Mouse (Mus musculus) ES-Bruce4 (cell line): Measurements from ENCODE around the gene Notch1. TPM values are rescaled to one million over a fixed set of nuclear protein-coding genes. Genes with fewer than 3 reads are reported as not detected.

Experiments used
- H3K27ac ChIP-seq: 2 replicates; pipeline ENCODE4 v1.5.1; 2012; ENCODE audit warnings: low read length, inconsistent platforms; ENCODE audit not compliant: insufficient read depth
- H3K27me3 ChIP-seq: 2 replicates; pipeline ENCODE4 v1.6.1; 2012; ENCODE audit warnings: mild to moderate bottlenecking, low read length, inconsistent platforms; ENCODE audit not compliant: control insufficient read depth, poor library complexity, insufficient read depth, severe bottlenecking
- H3K36me3 ChIP-seq: 2 replicates; pipeline ENCODE4 v1.6.1; 2012; ENCODE audit warnings: inconsistent platforms, mild to moderate bottlenecking, low read length, moderate library complexity; ENCODE audit not compliant: control insufficient read depth, poor library complexity, insufficient read depth, severe bottlenecking
- H3K4me1 ChIP-seq: one replicate; pipeline ENCODE4 v1.8.1; 2011; ENCODE audit warnings: low read length; ENCODE audit not compliant: control insufficient read depth, insufficient read depth
- H3K4me3 ChIP-seq: 2 replicates; pipeline ENCODE4 v1.5.1; 2011; ENCODE audit warnings: low read depth, mild to moderate bottlenecking, low read length
- H3K9ac ChIP-seq: 2 replicates; pipeline ENCODE4 v1.6.1; 2012; ENCODE audit warnings: low read depth, mild to moderate bottlenecking, inconsistent platforms; ENCODE audit not compliant: poor library complexity, severe bottlenecking
- H3K9me3 ChIP-seq: replicated peaks from 2 replicates; pipeline ENCODE4 v1.6.1; 2012; ENCODE audit warnings: mild to moderate bottlenecking, low read length, inconsistent platforms; ENCODE audit not compliant: control insufficient read depth, poor library complexity, insufficient read depth, severe bottlenecking
- CTCF ChIP-seq: IDR thresholded peaks from one replicate; pipeline ENCODE4 v1.8.1; 2011; ENCODE audit warnings: low read depth, low read length
- EP300 ChIP-seq: IDR thresholded peaks from 2 replicates; pipeline ENCODE4 v1.6.1; 2011; ENCODE audit warnings: low read depth, low read length; ENCODE audit not compliant: insufficient read depth
- POLR2A ChIP-seq: IDR thresholded peaks from one replicate; pipeline ENCODE4 v1.8.1; 2011; ENCODE audit warnings: low read length; ENCODE audit not compliant: insufficient read depth
- polyA plus RNA-seq: library from polyadenylated mRNA; stranded (reverse); fragments of >200 nt; gene quantifications from 2 replicates; pipeline ENCODE4 v1.2.4, GENCODE M21; 2011; ENCODE audit warnings: low read depth; ENCODE audit not compliant: missing spikeins, insufficient read depth, insufficient read length

The Notch1 gene
- polyA plus RNA-seq, 1 experiment: 31.9 TPM

DNA sequence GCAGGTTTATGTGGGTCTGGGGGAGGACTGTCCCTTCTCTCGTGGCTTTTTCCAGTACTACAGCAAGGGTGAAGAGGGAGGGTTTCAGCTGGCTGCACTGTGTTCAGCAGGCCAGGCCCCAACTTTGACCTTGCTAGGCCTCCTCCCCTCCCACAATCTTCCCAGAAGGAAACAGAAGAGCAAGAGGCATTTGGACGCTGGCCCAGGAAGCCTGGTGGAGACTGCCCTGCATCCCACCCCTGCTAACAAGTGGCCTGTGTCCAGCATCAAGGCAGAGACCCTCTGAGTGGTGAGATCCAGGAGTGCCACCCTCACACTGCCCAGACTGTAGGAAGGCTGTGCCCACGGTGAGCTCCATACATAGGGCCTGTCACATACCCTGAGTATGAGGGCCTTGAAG lies 27.8 kb upstream of the Notch1 start:
- H3K27ac ChIP-seq: no peak overlapping the region
- no peak overlapping the region for H3K4me3 ChIP-seq
- no peaks in the 10 kb centered on the region for H3K36me3 ChIP-seq
- no peak for TF ChIP-seq POLR2A
- TF ChIP-seq EP300: no peak
- no peak for TF ChIP-seq CTCF
- H3K27me3 ChIP-seq: no peaks in the 10 kb centered on the region
- H3K9ac ChIP-seq: no peak overlapping the region
- no peaks in the 10 kb centered on the region for H3K4me1 ChIP-seq
- no peaks in the 10 kb centered on the region for H3K9me3 ChIP-seq

DNA sequence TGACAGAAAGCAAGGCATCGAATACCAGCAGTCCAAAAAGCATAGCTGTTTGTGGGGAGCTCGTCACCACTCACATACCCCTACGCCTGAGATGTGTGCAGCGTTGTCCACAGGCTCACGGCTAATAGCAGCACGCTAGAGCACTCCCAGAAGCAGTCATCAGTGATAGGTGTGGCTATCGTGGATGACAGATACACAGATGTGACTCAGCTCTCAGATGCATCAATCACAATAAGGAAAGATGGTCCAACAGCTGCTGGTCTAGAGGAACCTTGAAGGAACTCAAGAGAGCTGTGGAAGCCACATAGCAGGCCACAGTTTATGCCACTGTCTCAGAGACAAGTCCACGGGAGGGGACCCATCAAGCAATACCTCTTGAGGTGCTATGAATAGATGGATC lies 27.3 kb upstream of the Notch1 start:
- Histone ChIP-seq H3K9ac (no peak overlapping the region), H3K4me3 (no peak overlapping the region), H3K9me3 (no peaks in the 10 kb centered on the region), H3K36me3 (no peaks in the 10 kb centered on the region), H3K27ac (no peak overlapping the region), H3K4me1 (no peaks in the 10 kb centered on the region), H3K27me3 (no peaks in the 10 kb centered on the region)
- TF ChIP-seq POLR2A: no peak
- no peak for TF ChIP-seq CTCF
- TF ChIP-seq EP300: no peak

DNA sequence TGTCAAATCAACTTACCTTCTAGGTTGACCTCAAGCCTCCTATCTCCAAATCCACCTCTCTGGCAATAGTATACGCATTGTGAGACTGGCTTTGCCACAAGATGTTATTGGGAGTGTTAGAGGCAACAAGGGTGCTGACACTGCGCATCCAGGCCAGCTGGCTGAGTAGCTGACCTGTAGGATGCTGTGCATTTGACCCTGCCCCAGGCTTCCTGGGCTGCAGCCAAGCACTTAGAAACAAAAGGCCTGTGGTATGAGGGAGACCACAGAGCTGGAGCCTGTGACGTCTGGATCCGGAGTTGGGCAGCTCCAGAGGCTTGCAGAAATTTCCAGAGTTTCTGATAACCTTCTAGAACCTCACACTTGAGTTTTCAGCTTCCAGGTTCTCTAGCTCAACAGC lies 26.7 kb upstream of the Notch1 start:
- Histone ChIP-seq H3K9ac (no peak overlapping the region), H3K4me3 (no peak overlapping the region), H3K36me3 (no peaks in the 10 kb centered on the region), H3K9me3 (no peaks in the 10 kb centered on the region), H3K27ac (no peak overlapping the region), H3K4me1 (no peaks in the 10 kb centered on the region), H3K27me3 (no peaks in the 10 kb centered on the region)
- TF ChIP-seq EP300: no peak
- no peak for TF ChIP-seq CTCF
- TF ChIP-seq POLR2A: no peak

DNA sequence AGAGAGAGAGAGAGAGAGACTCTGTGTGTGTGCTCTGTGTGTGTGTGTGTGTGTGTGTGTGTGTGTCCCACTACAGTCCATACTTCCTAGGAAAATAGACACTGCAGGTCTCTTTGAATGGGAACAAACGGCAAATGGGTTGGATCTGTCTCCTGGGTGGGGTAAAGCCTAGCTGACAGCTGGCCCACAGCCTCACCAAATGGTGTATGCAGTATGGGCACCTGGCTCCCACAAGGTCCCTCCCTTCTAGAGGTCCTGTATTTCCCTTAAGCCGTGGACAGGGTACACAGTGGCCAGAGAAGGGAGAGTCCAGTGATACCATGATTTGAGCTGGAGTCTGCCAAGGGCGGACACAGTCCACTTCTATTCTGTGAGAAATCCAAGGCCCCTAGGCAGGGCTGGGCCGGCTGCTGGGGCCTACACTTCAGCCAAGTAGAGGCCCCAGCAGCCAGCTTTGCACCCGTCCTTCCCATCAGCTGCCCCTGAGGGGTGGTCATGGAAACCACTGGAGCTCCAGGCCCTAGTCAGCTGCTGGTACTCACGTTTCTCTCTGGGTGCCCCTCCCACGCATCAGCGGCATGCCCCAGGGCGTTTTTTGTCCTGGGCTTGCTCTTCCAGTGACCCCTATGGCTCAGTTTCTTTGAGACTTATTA lies 24.9 kb upstream of the Notch1 start:
- Histone ChIP-seq H3K27ac (no peak overlapping the region), H3K36me3 (no peaks in the 10 kb centered on the region), H3K27me3 (no peaks in the 10 kb centered on the region), H3K9me3 (no peaks in the 10 kb centered on the region), H3K9ac (no peak overlapping the region), H3K4me3 (no peak overlapping the region), H3K4me1 (no peaks in the 10 kb centered on the region)
- TF ChIP-seq CTCF (no peak), EP300 (0 out of 2 replicates have a peak, but pooled peaks have one; percentile 24)

DNA sequence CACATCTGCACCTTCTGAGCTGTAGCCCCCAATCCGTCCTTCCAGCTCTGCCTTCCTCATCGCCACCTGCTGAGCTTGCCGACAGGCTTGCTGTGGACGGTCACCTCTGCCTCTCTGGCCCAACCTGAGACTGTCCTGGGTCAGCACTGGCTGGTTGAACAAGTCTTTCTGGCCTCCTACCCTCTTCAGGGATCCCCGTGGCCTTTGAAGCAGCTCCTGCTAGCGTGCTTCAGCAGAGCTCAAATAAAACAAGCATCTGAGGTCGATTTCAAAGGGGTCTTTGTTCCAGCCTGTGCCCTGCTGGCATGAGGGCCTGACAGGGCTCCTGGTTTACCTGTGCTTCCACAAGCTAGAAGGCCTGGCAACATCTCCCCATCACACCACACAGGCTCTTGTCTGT lies 24.3 kb upstream of the Notch1 start:
- TF ChIP-seq EP300: no peak
- TF ChIP-seq CTCF: no peak
- no peak for TF ChIP-seq POLR2A
- Histone ChIP-seq H3K27me3 (no peaks in the 10 kb centered on the region), H3K4me3 (no peak overlapping the region), H3K9me3 (no peaks in the 10 kb centered on the region), H3K9ac (no peak overlapping the region), H3K4me1 (peaks cover 4% of the 10 kb centered on the region), H3K27ac (no peak overlapping the region), H3K36me3 (no peaks in the 10 kb centered on the region)

DNA sequence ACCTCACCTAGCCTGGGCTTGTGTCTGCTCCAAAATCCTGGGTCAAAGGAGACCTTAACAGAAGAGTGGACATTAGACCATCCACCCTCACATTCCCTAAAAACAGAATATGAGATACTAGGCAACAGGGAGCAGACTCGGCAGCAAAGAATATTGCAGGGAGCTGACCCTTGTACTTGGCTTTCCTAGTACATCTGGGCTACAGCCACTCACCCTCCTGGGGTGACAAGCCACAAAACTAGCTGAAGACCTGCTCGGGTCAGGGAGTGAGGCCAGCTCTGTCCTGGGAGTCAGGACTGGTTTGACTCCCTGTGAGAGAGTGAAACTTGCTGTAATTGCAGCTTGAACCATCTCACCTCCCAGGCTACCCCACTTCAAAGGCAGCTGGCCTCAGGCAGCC lies 23.1 kb upstream of the Notch1 start:
- Histone ChIP-seq H3K4me1 (peaks cover 8% of the 10 kb centered on the region), H3K27ac (no peak overlapping the region), H3K36me3 (no peaks in the 10 kb centered on the region), H3K9me3 (no peaks in the 10 kb centered on the region), H3K4me3 (no peak overlapping the region), H3K9ac (no peak overlapping the region), H3K27me3 (no peaks in the 10 kb centered on the region)
- TF ChIP-seq POLR2A (no peak), EP300 (no peak), CTCF (no peak)
